ENCODE assay signal across 8 mouse cellular contexts in genomic region chr1:190910836-190911235, GRCm38 (mm10). TPM values are rescaled to one million over a fixed set of nuclear protein-coding genes. Genes with fewer than 3 reads are reported as not detected.
DNase-seq lines count a peak whose midpoint lies in the region; ATAC-seq and TF ChIP-seq lines count a peak whose summit lies in the region.

No protein-coding gene starts in this region.

- peak overlapping the region; percentile 65; the same call in 1 of the 2 replicates for H3K9ac ChIP-seq in kidney, postnatal 0 days (ENCODE audit: low read depth, low read length)
- H3K9ac ChIP-seq in forebrain, embryonic 16.5 days (replicated peaks; ENCODE audit: low read depth, low read length) = peak overlapping the region; percentile 83

- in situ Hi-C loops in Patski (cut with MboI; ENCODE audit: low pct_unique_long_range_greater_than_20kb) = no loop called here

- CTCF ChIA-PET in Patski (lab: Charles Lee) = no interaction called here

- H3K27me3 ChIP-seq in kidney, postnatal 0 days (ENCODE audit: insufficient read depth, low read length) = no peaks in the 10 kb centered on the region
- H3K27me3 ChIP-seq in Patski = no peaks in the 10 kb centered on the region
- H3K27me3 ChIP-seq in forebrain, embryonic 16.5 days (replicated peaks; ENCODE audit: control insufficient read depth, insufficient read depth, low read length) = no peaks in the 10 kb centered on the region; the same call in 1 of the 2 replicates
- no peaks in the 10 kb centered on the region for H3K27me3 ChIP-seq in midbrain, embryonic 10.5 days (ENCODE audit: low read depth, poor library complexity, severe bottlenecking)

- no peaks in the 10 kb centered on the region for H3K9me3 ChIP-seq in kidney, postnatal 0 days (replicated peaks; ENCODE audit: low read length)
- no peaks in the 10 kb centered on the region for H3K9me3 ChIP-seq in forebrain, embryonic 16.5 days (ENCODE audit: control insufficient read depth, low read length)
- H3K9me3 ChIP-seq in midbrain, embryonic 10.5 days (replicated peaks) = no peaks in the 10 kb centered on the region

- H3K4me3 ChIP-seq in kidney, postnatal 0 days (replicated peaks; ENCODE audit: low read depth, low read length) = peak overlapping the region; percentile 77
- peak overlapping the region; percentile 71 for H3K4me3 ChIP-seq in forebrain, embryonic 16.5 days (replicated peaks; ENCODE audit: low read length)
- peak overlapping the region; percentile 92 for H3K4me3 ChIP-seq in midbrain, embryonic 10.5 days

- TF ChIP-seq CTCF in kidney, postnatal 0 days (IDR thresholded peaks at IDR 0.05; ENCODE audit: low read depth) = no peak
- no peak for TF ChIP-seq CTCF in Patski (IDR thresholded peaks at IDR 0.05)

- no peak overlapping the region for H3K27ac ChIP-seq in kidney, postnatal 0 days
- H3K27ac ChIP-seq in forebrain, embryonic 16.5 days (ENCODE audit: low read length) = no peak overlapping the region; the same call in 1 of the 2 replicates
- peak overlapping the region; percentile 91 for H3K27ac ChIP-seq in midbrain, embryonic 10.5 days (replicated peaks)

- H3K36me3 ChIP-seq in kidney, postnatal 0 days (ENCODE audit: insufficient read depth, low read length) = no peaks in the 10 kb centered on the region; the same call in 1 of the 2 replicates
- H3K36me3 ChIP-seq in forebrain, embryonic 16.5 days (ENCODE audit: control insufficient read depth, insufficient read depth) = no peaks in the 10 kb centered on the region
- H3K36me3 ChIP-seq in midbrain, embryonic 10.5 days = no peaks in the 10 kb centered on the region

- H3K4me1 ChIP-seq in kidney, postnatal 0 days (replicated peaks; ENCODE audit: insufficient read depth, low read length) = 0 out of 2 replicates have a peak, but pooled peaks cover 5% of the 10 kb centered on the region
- peaks cover 17% of the 10 kb centered on the region for H3K4me1 ChIP-seq in forebrain, embryonic 16.5 days (replicated peaks; ENCODE audit: control insufficient read depth, insufficient read depth, low read length)
- peaks cover 30% of the 10 kb centered on the region for H3K4me1 ChIP-seq in midbrain, embryonic 10.5 days

- peak overlapping the region; percentile 95 for H3K4me2 ChIP-seq in kidney, postnatal 0 days (ENCODE audit: low read length)
- peak overlapping the region; percentile 95 for H3K4me2 ChIP-seq in forebrain, embryonic 16.5 days (ENCODE audit: low read length)

- 69% methylated on average over 6 of the region's 6 CpGs for WGBS in kidney, postnatal 0 days
- 80% methylated on average over 6 of the region's 6 CpGs for WGBS in forebrain, embryonic 16.5 days
- WGBS in midbrain, embryonic 10.5 days = 84% methylated on average over 6 of the region's 6 CpGs

- POLR2A ChIA-PET in Patski (lab: Charles Lee) = interaction anchor here (0.8 kb wide), 1 partner anchor 17 kb away, joined by 3 read pairs; no protein-coding TSS in a partner anchor

- no peak for ATAC-seq in kidney, postnatal 0 days (replicated peaks; ENCODE audit: low FRiP score, low read depth)
- ATAC-seq in Patski = peak; percentile 24
- ATAC-seq in forebrain, embryonic 16.5 days = no peak
- ATAC-seq in cerebellum, adult (ENCODE audit: insufficient number of reproducible peaks, low FRiP score, low TSS enrichment) = no peak

- no peak for DNase-seq in kidney, postnatal 0 days (ENCODE audit: low spot score)
- no peak for DNase-seq in kidney, postnatal 25 days
- DNase-seq in Patski (ENCODE audit: low read depth, low spot score) = no peak
- no peak for DNase-seq in midbrain, embryonic 10.5 days (ENCODE audit: low spot score)
- no peak for DNase-seq in gastrocnemius, postnatal 25 days
- no peak for DNase-seq in thymus, adult 18-20 months

RNA-seq across cellular contexts. Expression of gene Rps6kc1, which starts 0.7 kb away (rescaled TPM):
- 9.4 and 10.2 TPM in 2 replicates for polyA plus RNA-seq in kidney, postnatal 0 days (2015; fragmentation: Nextera tagmentation; extraction: Ambion mirVana)
- 16.5 TPM for polyA plus RNA-seq in Patski (2021)
- polyA plus RNA-seq in forebrain, embryonic 16.5 days (2015; fragmentation: Nextera tagmentation; extraction: Ambion mirVana) = 31.9 and 32.7 TPM in 2 replicates
- polyA plus RNA-seq in midbrain, embryonic 10.5 days (2016; fragmentation: Nextera tagmentation; extraction: Ambion mirVana) = 16.2 and 20.4 TPM in 2 replicates
- 10 to 100 TPM; 11.2 to 14.8 TPM for total RNA-seq in gastrocnemius, postnatal 25 days (2021)

RNA-seq across cellular contexts. Expression of gene Angel2, which starts 14.1 kb away (rescaled TPM):
- 43.8 and 45.6 TPM in 2 replicates for polyA plus RNA-seq in kidney, postnatal 0 days (2015; fragmentation: Nextera tagmentation; extraction: Ambion mirVana)
- 54.1 TPM for polyA plus RNA-seq in Patski (2021)
- polyA plus RNA-seq in forebrain, embryonic 16.5 days (2015; fragmentation: Nextera tagmentation; extraction: Ambion mirVana) = 60.3 and 72.0 TPM in 2 replicates
- polyA plus RNA-seq in midbrain, embryonic 10.5 days (2016; fragmentation: Nextera tagmentation; extraction: Ambion mirVana) = 55.4 and 63.0 TPM in 2 replicates
- total RNA-seq in gastrocnemius, postnatal 25 days (2021) = 10 to 100 TPM; 20.7 to 24.6 TPM
